Mouse (Mus musculus): ENCODE data around the gene Chchd1. TPM values are rescaled to one million over a fixed set of nuclear protein-coding genes. Genes with fewer than 3 reads are reported as not detected.

Chchd1 gene
- polyA plus RNA-seq (2014; fragmentation: Illumina TruSeq; extraction: RNeasy Lipid Tissue Mini Kit (QIAGEN cat#74804); ENCODE audit: low read depth, low replicate concordance): 77.8 TPM

GRCm38 (mm10) chr14:20702741-20703381, at the start of gene Chchd1:
TSS of gene Chchd1 (plus strand) at chr14:20703006.

GRCm38 (mm10) chr14:20656361-20656760, 46.4 kb upstream of the Chchd1 start, which contains the start of gene Myoz1:
TSS of gene Myoz1 (minus strand) at chr14:20656540.

GRCm38 (mm10) chr14:20668154-20668810, 34.5 kb upstream of the Chchd1 start, which contains the start of gene Synpo2l:
TSS of gene Synpo2l (minus strand) at chr14:20668354.

GRCm38 (mm10) chr14:20674064-20674833, 28.6 kb upstream of the Chchd1 start, which contains the start of gene Sec24c:
TSS of gene Sec24c (plus strand) at chr14:20674308.

GRCm38 (mm10) chr14:20694884-20695760, 7.7 kb upstream of the Chchd1 start, which contains the start of gene Fut11:
TSS of gene Fut11 (plus strand) at chr14:20694968.

GRCm38 (mm10) chr14:20707201-20708190, 4.7 kb downstream of the Chchd1 start, which contains the start of gene Zswim8:
TSS of gene Zswim8 (plus strand) at chr14:20707552.

GRCm38 (mm10) chr14:20733952-20734774, 31.4 kb downstream of the Chchd1 start, which contains the start of gene Ndst2:
TSS of gene Ndst2 (minus strand) at chr14:20734562.

Other genes starting within 250 kb of the Chchd1 start
- 75.7 TPM for gene Anxa7, start 222.9 kb upstream of the Chchd1 start, polyA plus RNA-seq (2014; fragmentation: Illumina TruSeq; extraction: RNeasy Lipid Tissue Mini Kit (QIAGEN cat#74804); ENCODE audit: low read depth, low replicate concordance)
- 0.92 TPM for gene Mss51, start 206.1 kb upstream of the Chchd1 start, polyA plus RNA-seq (2014; fragmentation: Illumina TruSeq; extraction: RNeasy Lipid Tissue Mini Kit (QIAGEN cat#74804); ENCODE audit: low read depth, low replicate concordance)
- gene Ppp3cb, start 156.4 kb upstream of the Chchd1 start, polyA plus RNA-seq (2014; fragmentation: Illumina TruSeq; extraction: RNeasy Lipid Tissue Mini Kit (QIAGEN cat#74804); ENCODE audit: low read depth, low replicate concordance): 45.0 TPM
- gene Usp54, start 61.9 kb upstream of the Chchd1 start, polyA plus RNA-seq (2014; fragmentation: Illumina TruSeq; extraction: RNeasy Lipid Tissue Mini Kit (QIAGEN cat#74804); ENCODE audit: low read depth, low replicate concordance): 14.0 TPM
- 1.3 TPM for gene Myoz1, start 46.5 kb upstream of the Chchd1 start, polyA plus RNA-seq (2014; fragmentation: Illumina TruSeq; extraction: RNeasy Lipid Tissue Mini Kit (QIAGEN cat#74804); ENCODE audit: low read depth, low replicate concordance)
- gene Synpo2l, start 34.7 kb upstream of the Chchd1 start, polyA plus RNA-seq (2014; fragmentation: Illumina TruSeq; extraction: RNeasy Lipid Tissue Mini Kit (QIAGEN cat#74804); ENCODE audit: low read depth, low replicate concordance): 0.30 TPM
- gene Sec24c, start 28.7 kb upstream of the Chchd1 start, polyA plus RNA-seq (2014; fragmentation: Illumina TruSeq; extraction: RNeasy Lipid Tissue Mini Kit (QIAGEN cat#74804); ENCODE audit: low read depth, low replicate concordance): 101 TPM
- 11.9 TPM for gene Fut11, start 8.0 kb upstream of the Chchd1 start, polyA plus RNA-seq (2014; fragmentation: Illumina TruSeq; extraction: RNeasy Lipid Tissue Mini Kit (QIAGEN cat#74804); ENCODE audit: low read depth, low replicate concordance)
- 85.3 TPM for gene Zswim8, start 4.5 kb downstream of the Chchd1 start, polyA plus RNA-seq (2014; fragmentation: Illumina TruSeq; extraction: RNeasy Lipid Tissue Mini Kit (QIAGEN cat#74804); ENCODE audit: low read depth, low replicate concordance)
- gene Ndst2, start 31.6 kb downstream of the Chchd1 start, polyA plus RNA-seq (2014; fragmentation: Illumina TruSeq; extraction: RNeasy Lipid Tissue Mini Kit (QIAGEN cat#74804); ENCODE audit: low read depth, low replicate concordance): 30.6 TPM
- 33.5 TPM for gene Camk2g, start 91.1 kb downstream of the Chchd1 start, polyA plus RNA-seq (2014; fragmentation: Illumina TruSeq; extraction: RNeasy Lipid Tissue Mini Kit (QIAGEN cat#74804); ENCODE audit: low read depth, low replicate concordance)
- 42.3 TPM for gene Plau, start 133.7 kb downstream of the Chchd1 start, polyA plus RNA-seq (2014; fragmentation: Illumina TruSeq; extraction: RNeasy Lipid Tissue Mini Kit (QIAGEN cat#74804); ENCODE audit: low read depth, low replicate concordance)
- gene Vcl, start 226.4 kb downstream of the Chchd1 start, polyA plus RNA-seq (2014; fragmentation: Illumina TruSeq; extraction: RNeasy Lipid Tissue Mini Kit (QIAGEN cat#74804); ENCODE audit: low read depth, low replicate concordance): 71.2 TPM

Data from adipose tissue, adult 10 weeks (tissue).